Mouse (Mus musculus) neural tube, embryonic 14.5 days (tissue): ENCODE results near the gene Fam181a. TPM values are rescaled to one million over a fixed set of nuclear protein-coding genes. Genes with fewer than 3 reads are reported as not detected.

Experiments
- ATAC-seq: fragments of 200-750 bp; cut with Nextera tagmentation; 2 replicates; pipeline ENCODE4 v1.8.0; 2017; ENCODE audit warnings: low read depth, mild to moderate bottlenecking, moderate TSS enrichment, moderate library complexity
- H3K27ac ChIP-seq: fragments of 300-500 bp; sonication (generic); 2 replicates; pipeline ENCODE4 v1.5.1; 2014; ENCODE audit warnings: low read depth, mild to moderate bottlenecking, control low read depth, low read length, moderate library complexity, mixed read lengths
- H3K27me3 ChIP-seq: fragments of 300-500 bp; sonication (generic); 2 replicates; pipeline ENCODE4 v1.6.1; 2014; ENCODE audit warnings: low read length; ENCODE audit not compliant: control insufficient read depth, insufficient read depth
- H3K36me3 ChIP-seq: fragments of 300-500 bp; sonication (generic); 2 replicates; pipeline ENCODE4 v1.6.1; 2014; ENCODE audit warnings: low read length, mixed read lengths; ENCODE audit not compliant: control insufficient read depth, insufficient read depth
- H3K4me1 ChIP-seq: fragments of 300-500 bp; sonication (generic); 2 replicates; pipeline ENCODE4 v1.6.1; 2014; ENCODE audit warnings: low read length; ENCODE audit not compliant: control insufficient read depth, insufficient read depth
- H3K4me2 ChIP-seq: fragments of 300-500 bp; sonication (generic); 2 replicates; pipeline ENCODE4 v1.6.1; 2014; ENCODE audit warnings: mild to moderate bottlenecking, low read depth, low read length, control low read depth
- H3K4me3 ChIP-seq: fragments of 300-500 bp; sonication (generic); 2 replicates; pipeline ENCODE4 v1.5.1; 2014; ENCODE audit warnings: low read depth, low read length, control low read depth, mixed read lengths
- H3K9ac ChIP-seq: fragments of 300-500 bp; sonication (generic); replicated peaks from 2 replicates; pipeline ENCODE4 v1.6.1; 2014; ENCODE audit warnings: low read depth, mild to moderate bottlenecking, control low read depth, low read length, mixed read lengths
- H3K9me3 ChIP-seq: fragments of 300-500 bp; sonication (generic); 2 replicates; pipeline ENCODE4 v1.6.1; 2016; ENCODE audit warnings: low read length; ENCODE audit not compliant: control insufficient read depth
- WGBS: fragments of 180-500 bp; shearing (Covaris S2); extraction: QIAGEN DNeasy Blood & Tissue Kit; methylation state at CpG from one replicate; pipeline ENCODE4 v1.1.7; 2014; 5-methylcytosine and 5-hydroxymethylcytosine counted together
- polyA plus RNA-seq: library from polyadenylated mRNA; unstranded; fragments of >200 nt; fragmentation: Nextera tagmentation; extraction: Ambion mirVana; gene quantifications from 2 replicates; pipeline ENCODE4 v1.2.1, GENCODE M21; 2014

Gene Fam181a
- polyA plus RNA-seq, 1 experiment from 2014 or later = 10.6 TPM

- Histone ChIP-seq H3K4me1 (peaks cover 20% of the 10 kb centered on the region), H3K27ac (no peak overlapping the region), H3K9me3 (no peaks in the 10 kb centered on the region), H3K4me3 (no peak overlapping the region), H3K36me3 (no peaks in the 10 kb centered on the region), H3K27me3 (no peaks in the 10 kb centered on the region), H3K4me2 (no peak overlapping the region), H3K9ac (no peak overlapping the region)
- WGBS = 84% methylated on average over 8 of the region's 8 CpGs
- ATAC-seq = no peak
These were observed 1.1 kb downstream of the Fam181a start for GRCm38 (mm10) chr12:103311921-103312320.

- H3K27me3 ChIP-seq = no peaks in the 10 kb centered on the region
- H3K4me1 ChIP-seq = peaks cover 20% of the 10 kb centered on the region
- H3K27ac ChIP-seq = peak overlapping the region; percentile 39; the same call in 1 of the 2 replicates
- 40% methylated on average over 6 of the region's 6 CpGs for WGBS
- H3K9me3 ChIP-seq = no peaks in the 10 kb centered on the region
- no peak overlapping the region for H3K9ac ChIP-seq
- H3K4me2 ChIP-seq = peak overlapping the region; percentile 29; the same call in 1 of the 2 replicates
- no peak overlapping the region for H3K4me3 ChIP-seq
- ATAC-seq = no peak
- H3K36me3 ChIP-seq = no peaks in the 10 kb centered on the region
These were observed 2.5 kb downstream of the Fam181a start for GRCm38 (mm10) chr12:103313274-103313673.

- Histone ChIP-seq H3K4me2 (peak overlapping the region; percentile 29), H3K27me3 (no peaks in the 10 kb centered on the region), H3K4me3 (no peak overlapping the region), H3K9me3 (no peaks in the 10 kb centered on the region), H3K4me1 (peaks cover 20% of the 10 kb centered on the region), H3K27ac (peak overlapping the region; percentile 67; the same call in 1 of the 2 replicates), H3K9ac (no peak overlapping the region), H3K36me3 (no peaks in the 10 kb centered on the region)
- peak; percentile 71 for ATAC-seq
- 10% methylated on average over 21 of the region's 21 CpGs for WGBS
These were observed 3.3 kb downstream of the Fam181a start for GRCm38 (mm10) chr12:103313871-103314639.

- H3K27me3 ChIP-seq = no peaks in the 10 kb centered on the region
- peak overlapping the region; percentile 45 for H3K9ac ChIP-seq
- H3K36me3 ChIP-seq = no peaks in the 10 kb centered on the region
- H3K9me3 ChIP-seq = no peaks in the 10 kb centered on the region
- peak overlapping the region; percentile 67 for H3K27ac ChIP-seq
- H3K4me3 ChIP-seq = peak overlapping the region; percentile 17; the same call in 1 of the 2 replicates
- ATAC-seq = peak; percentile 84
- 2% methylated on average over 25 of the region's 25 CpGs for WGBS
- peak overlapping the region; percentile 40 for H3K4me2 ChIP-seq
- peaks cover 20% of the 10 kb centered on the region for H3K4me1 ChIP-seq
These were observed 4.0 kb downstream of the Fam181a start for GRCm38 (mm10) chr12:103314640-103315361.

- Histone ChIP-seq H3K4me3 (peak overlapping the region; percentile 5; the same call in 1 of the 2 replicates), H3K9ac (no peak overlapping the region; the same call in 1 of the 2 replicates), H3K4me2 (peak overlapping the region; percentile 40), H3K27ac (no peak overlapping the region; the same call in 1 of the 2 replicates), H3K9me3 (no peaks in the 10 kb centered on the region), H3K4me1 (peaks cover 20% of the 10 kb centered on the region), H3K36me3 (no peaks in the 10 kb centered on the region), H3K27me3 (no peaks in the 10 kb centered on the region)
- 24% methylated on average over 20 of the region's 20 CpGs for WGBS
- no peak for ATAC-seq
These were observed 5.2 kb downstream of the Fam181a start for GRCm38 (mm10) chr12:103315831-103316545.

- Histone ChIP-seq H3K4me1 (no peaks in the 10 kb centered on the region), H3K4me3 (no peak overlapping the region), H3K27ac (no peak overlapping the region), H3K36me3 (no peaks in the 10 kb centered on the region), H3K9me3 (no peaks in the 10 kb centered on the region), H3K9ac (no peak overlapping the region), H3K27me3 (peaks cover 2% of the 10 kb centered on the region; the same call in 1 of the 2 replicates), H3K4me2 (no peak overlapping the region)
- ATAC-seq = no peak
- 15% methylated on average over 3 of the region's 3 CpGs for WGBS
These were observed 12.0 kb downstream of the Fam181a start for GRCm38 (mm10) chr12:103322801-103323200.

- ATAC-seq = peak; percentile 95
- Histone ChIP-seq H3K9ac (no peak overlapping the region), H3K4me3 (peak overlapping the region; percentile 22), H3K4me1 (no peaks in the 10 kb centered on the region), H3K27ac (no peak overlapping the region), H3K36me3 (no peaks in the 10 kb centered on the region), H3K4me2 (peak overlapping the region; percentile 41), H3K27me3 (peaks cover 2% of the 10 kb centered on the region; the same call in 1 of the 2 replicates), H3K9me3 (no peaks in the 10 kb centered on the region)
- 7% methylated on average over 60 of the region's 60 CpGs for WGBS
These were observed 14.5 kb downstream of the Fam181a start for GRCm38 (mm10) chr12:103325156-103325857.

GRCm38 (mm10) chr12:103326569-103326968 lies 15.8 kb downstream of the Fam181a start:
- peaks cover 2% of the 10 kb centered on the region; the same call in 1 of the 2 replicates for H3K27me3 ChIP-seq
- H3K4me3 ChIP-seq = no peak overlapping the region
- no peaks in the 10 kb centered on the region for H3K36me3 ChIP-seq
- no peaks in the 10 kb centered on the region for H3K4me1 ChIP-seq
- H3K27ac ChIP-seq = no peak overlapping the region
- no peaks in the 10 kb centered on the region for H3K9me3 ChIP-seq
- 55% methylated on average over 4 of the region's 4 CpGs for WGBS
- ATAC-seq = no peak
- no peak overlapping the region for H3K9ac ChIP-seq
- H3K4me2 ChIP-seq = no peak overlapping the region
